Mouse (Mus musculus) midbrain, embryonic 16.5 days (tissue): ENCODE data around the gene Kdm3a. TPM values are rescaled to one million over a fixed set of nuclear protein-coding genes. Genes with fewer than 3 reads are reported as not detected.

Experiments used
- ATAC-seq: fragments of 200-750 bp; cut with Nextera tagmentation; 2 replicates; pipeline ENCODE4 v1.8.0; 2017; ENCODE audit warnings: moderate TSS enrichment
- H3K27ac ChIP-seq: fragments of 300-500 bp; sonication (generic); 2 replicates; pipeline ENCODE4 v1.5.1; 2014; ENCODE audit warnings: mild to moderate bottlenecking, low read length, mixed read lengths
- H3K27me3 ChIP-seq: fragments of 300-500 bp; sonication (generic); 2 replicates; pipeline ENCODE4 v1.6.1; 2014; ENCODE audit warnings: low read depth, low read length, mixed read lengths; ENCODE audit not compliant: control insufficient read depth, insufficient read depth
- H3K36me3 ChIP-seq: fragments of 300-500 bp; sonication (generic); 2 replicates; pipeline ENCODE4 v1.6.1; 2014; ENCODE audit warnings: mild to moderate bottlenecking, low read length, moderate library complexity, mixed read lengths; ENCODE audit not compliant: control insufficient read depth, insufficient read depth
- H3K4me1 ChIP-seq: fragments of 300-500 bp; sonication (generic); 2 replicates; pipeline ENCODE4 v1.6.1; 2014; ENCODE audit warnings: mild to moderate bottlenecking, low read length, mixed read lengths; ENCODE audit not compliant: control insufficient read depth, insufficient read depth
- H3K4me2 ChIP-seq: fragments of 300-500 bp; sonication (generic); 2 replicates; pipeline ENCODE4 v1.6.1; 2014; ENCODE audit warnings: mild to moderate bottlenecking, low read length, mixed read lengths
- H3K4me3 ChIP-seq: fragments of 300-500 bp; sonication (generic); 2 replicates; pipeline ENCODE4 v1.5.1; 2014; ENCODE audit warnings: low read depth, mild to moderate bottlenecking, low read length, moderate library complexity, mixed read lengths
- H3K9ac ChIP-seq: fragments of 300-500 bp; sonication (generic); 2 replicates; pipeline ENCODE4 v1.6.1; 2014; ENCODE audit warnings: low read depth, low read length, mixed read lengths
- H3K9me3 ChIP-seq: fragments of 300-500 bp; sonication (generic); replicated peaks from 2 replicates; pipeline ENCODE4 v1.6.1; 2014; ENCODE audit warnings: mild to moderate bottlenecking, low read length, mixed read lengths; ENCODE audit not compliant: control insufficient read depth, poor library complexity, severe bottlenecking
- WGBS: fragments of 180-500 bp; shearing (Covaris S2); extraction: QIAGEN DNeasy Blood & Tissue Kit; methylation state at CpG from one replicate; pipeline ENCODE4 v1.1.7; 2014; 5-methylcytosine and 5-hydroxymethylcytosine counted together
- polyA plus RNA-seq: library from polyadenylated mRNA; unstranded; fragments of >200 nt; fragmentation: Nextera tagmentation; extraction: Ambion mirVana; gene quantifications from 2 replicates; pipeline ENCODE4 v1.2.1, GENCODE M21; 2015

Gene Kdm3a
- polyA plus RNA-seq, 1 experiment from 2014 or later: 33.7 TPM

DNA sequence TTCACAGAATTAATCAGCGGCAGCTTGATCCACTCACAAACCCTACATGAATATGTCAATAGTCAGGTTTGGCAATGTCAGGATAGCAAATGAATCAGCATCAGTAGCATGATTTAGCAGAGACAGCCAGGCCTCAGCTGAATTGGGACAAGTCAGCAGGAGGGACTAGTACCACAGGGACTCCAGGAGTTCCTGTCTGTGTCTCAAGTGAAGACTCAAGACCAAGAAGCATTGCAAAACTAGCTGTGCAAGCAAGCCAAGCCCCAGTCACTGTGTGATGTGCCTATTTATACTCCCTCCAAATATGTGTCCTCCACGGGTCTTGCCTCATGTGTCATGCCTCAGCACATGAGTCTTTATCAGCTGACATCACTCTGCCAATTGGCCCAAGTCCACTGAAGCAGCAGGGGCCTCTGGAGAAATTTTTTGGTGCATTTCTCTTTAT lies 77.3 kb downstream of the Kdm3a start:
- WGBS: 99% methylated on average over 2 of the region's 2 CpGs
- no peak for ATAC-seq
- H3K4me1 ChIP-seq: no peaks in the 10 kb centered on the region

DNA sequence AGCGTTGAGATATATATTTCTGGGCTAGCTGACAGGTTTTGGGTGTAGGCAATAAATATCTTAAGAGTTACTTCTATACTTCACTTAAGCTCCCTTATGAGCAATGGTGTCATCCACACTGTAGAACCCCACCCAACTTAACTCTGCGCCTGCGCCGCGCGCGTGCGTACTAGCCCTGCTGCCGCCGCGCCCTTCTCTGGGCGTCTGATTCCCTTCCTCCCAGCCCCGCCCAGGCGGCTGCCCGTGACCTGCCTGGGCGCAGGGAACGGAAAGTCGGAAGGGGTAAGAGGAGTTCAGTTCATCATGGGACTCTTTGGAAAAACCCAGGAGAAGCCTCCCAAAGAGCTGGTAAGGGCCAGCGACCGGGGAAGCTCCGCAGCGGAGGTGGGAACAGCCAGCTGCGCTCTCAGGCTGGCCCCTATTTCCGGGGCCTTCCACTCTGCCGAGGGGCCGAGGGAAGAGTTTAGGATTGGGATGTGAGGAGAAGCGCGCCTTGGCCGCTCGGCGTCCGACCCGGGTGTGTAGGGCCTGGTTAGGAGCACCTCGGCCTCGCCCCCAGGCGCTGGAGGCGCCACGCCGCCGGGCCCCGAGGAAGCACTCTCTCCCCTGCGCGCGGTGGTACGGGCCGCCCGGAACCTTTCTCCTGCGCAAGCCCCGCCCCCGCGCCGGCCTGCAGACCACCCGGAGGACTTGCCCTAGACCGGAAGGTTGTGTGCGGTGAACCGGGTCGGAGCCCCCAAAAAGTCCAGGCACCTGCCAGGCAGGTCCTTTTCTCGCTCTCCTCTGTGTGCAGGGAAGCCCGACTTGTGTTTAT lies 88.9 kb downstream of the Kdm3a start, which contains the start of gene Chmp3:
Chmp3 (plus strand) TSS at position 112 of the 814 bp plus-strand sequence.
- Histone ChIP-seq H3K36me3 (no peaks in the 10 kb centered on the region), H3K9ac (peak within 1 kb of the TSS; percentile 99), H3K4me1 (peaks cover 8% of the 10 kb centered on the region), H3K4me2 (peak within 1 kb of the TSS; percentile 74), H3K4me3 (peak within 1 kb of the TSS; percentile 87), H3K27me3 (no peaks in the 10 kb centered on the region), H3K9me3 (no peaks in the 10 kb centered on the region), H3K27ac (peak within 1 kb of the TSS; percentile 99)
- peak; percentile 99 for ATAC-seq
- under 1% methylated on average over 59 of the region's 59 CpGs for WGBS

More for the DNA sequence above, 77.3 kb downstream of the Kdm3a start:
- no peaks in the 10 kb centered on the region for H3K27me3 ChIP-seq
- H3K4me2 ChIP-seq: no peak overlapping the region
- H3K9ac ChIP-seq: no peak overlapping the region
- H3K9me3 ChIP-seq: no peaks in the 10 kb centered on the region
- H3K4me3 ChIP-seq: no peak overlapping the region
- H3K36me3 ChIP-seq: no peaks in the 10 kb centered on the region
- no peak overlapping the region for H3K27ac ChIP-seq

Other genes with a start within 250 kb of the Kdm3a start
- 7.0 and 8.1 TPM in 2 replicates for gene Rmnd5a, start 192.4 kb downstream of the Kdm3a start, polyA plus RNA-seq
- gene Rnf103, start 139.1 kb downstream of the Kdm3a start, polyA plus RNA-seq: 22.0 and 23.0 TPM in 2 replicates
- 57.9 and 58.1 TPM in 2 replicates for gene Chmp3, start 89.2 kb downstream of the Kdm3a start, polyA plus RNA-seq
- gene Reep1, start 74.6 kb upstream of the Kdm3a start, polyA plus RNA-seq: 331 and 350 TPM in 2 replicates
- 36.1 and 39.4 TPM in 2 replicates for gene Mrpl35, start 194.0 kb upstream of the Kdm3a start, polyA plus RNA-seq
- 149 and 151 TPM in 2 replicates for gene Immt, start 198.3 kb upstream of the Kdm3a start, polyA plus RNA-seq